Mouse (Mus musculus) limb, embryonic 13.5 days (tissue): ENCODE results near the gene Cenpu. TPM values are rescaled to one million over a fixed set of nuclear protein-coding genes. Genes with fewer than 3 reads are reported as not detected.
"Not testable (repeated sequence)": the region's sequence is repeated elsewhere in the genome, so short reads cannot be mapped to it uniquely, and the experiment has no call there.

ENCODE experiments used
- ATAC-seq: fragments of 200-750 bp; cut with Nextera tagmentation; 2 replicates; pipeline ENCODE4 v1.8.0; 2017; ENCODE audit warnings: low read depth, moderate number of reproducible peaks, moderate TSS enrichment; ENCODE audit not compliant: low FRiP score
- H3K27ac ChIP-seq: fragments of 300-500 bp; sonication (generic); 2 replicates; pipeline ENCODE4 v1.5.1; 2015; ENCODE audit warnings: inconsistent platforms, mild to moderate bottlenecking, moderate library complexity
- H3K27me3 ChIP-seq: fragments of 300-500 bp; sonication (generic); 2 replicates; pipeline ENCODE4 v1.6.1; 2015; ENCODE audit warnings: mild to moderate bottlenecking, inconsistent platforms
- H3K36me3 ChIP-seq: fragments of 300-500 bp; sonication (generic); 2 replicates; pipeline ENCODE4 v1.6.1; 2015; ENCODE audit warnings: inconsistent platforms, mild to moderate bottlenecking, moderate library complexity
- H3K4me1 ChIP-seq: fragments of 300-500 bp; sonication (generic); 2 replicates; pipeline ENCODE4 v1.6.1; 2015; ENCODE audit warnings: inconsistent platforms
- H3K4me2 ChIP-seq: fragments of 300-500 bp; sonication (generic); replicated peaks from 2 replicates; pipeline ENCODE4 v1.6.1; 2015; ENCODE audit warnings: inconsistent platforms, mild to moderate bottlenecking, moderate library complexity
- H3K4me3 ChIP-seq: fragments of 300-500 bp; sonication (generic); 2 replicates; pipeline ENCODE4 v1.5.1; 2015; ENCODE audit warnings: moderate library complexity, mild to moderate bottlenecking, inconsistent platforms
- H3K9ac ChIP-seq: fragments of 300-500 bp; sonication (generic); 2 replicates; pipeline ENCODE4 v1.6.1; 2015; ENCODE audit warnings: mild to moderate bottlenecking, inconsistent platforms
- H3K9me3 ChIP-seq: fragments of 300-500 bp; sonication (generic); 2 replicates; pipeline ENCODE4 v1.6.1; 2016; ENCODE audit warnings: inconsistent platforms
- WGBS: fragments of 180-500 bp; shearing (Covaris S2); methylation state at CpG from one replicate; pipeline ENCODE4 v1.1.7; 2015; 5-methylcytosine and 5-hydroxymethylcytosine counted together
- polyA plus RNA-seq: library from polyadenylated mRNA; unstranded; fragments of >200 nt; fragmentation: Nextera tagmentation; extraction: Ambion mirVana; gene quantifications from 2 replicates; pipeline ENCODE4 v1.2.1, GENCODE M21; 2015

Cenpu gene
- polyA plus RNA-seq, 1 experiment from 2014 or later: 16.8 TPM

DNA sequence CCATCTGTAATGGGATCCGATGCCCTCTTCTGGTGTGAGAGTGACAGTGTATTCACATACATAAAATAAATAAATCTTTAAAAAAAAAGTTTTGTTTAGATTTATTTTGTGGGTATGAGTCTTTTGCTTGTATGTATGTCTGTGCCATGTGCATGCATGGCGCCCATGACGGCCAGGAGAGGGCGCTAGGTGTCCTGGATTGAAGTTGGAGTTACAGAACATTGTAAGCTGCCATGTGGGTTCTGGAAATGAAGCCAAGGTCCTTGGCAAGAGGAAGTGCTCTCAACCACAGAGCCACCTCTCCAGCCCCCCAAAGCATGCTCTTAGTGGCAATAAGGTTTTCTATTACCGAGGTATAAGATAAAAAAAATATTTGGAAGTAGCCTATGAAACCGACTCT is 7.6 kb downstream of the Cenpu start:
- ATAC-seq: no peak
- no peaks in the 10 kb centered on the region for H3K9me3 ChIP-seq
- no peak overlapping the region for H3K9ac ChIP-seq
- no peak overlapping the region for H3K4me3 ChIP-seq
- H3K36me3 ChIP-seq: peaks cover 47% of the 10 kb centered on the region
- WGBS: 77% methylated on average over 6 of the region's 6 CpGs
- no peak overlapping the region for H3K4me2 ChIP-seq
- no peaks in the 10 kb centered on the region for H3K4me1 ChIP-seq
- no peak overlapping the region for H3K27ac ChIP-seq
- H3K27me3 ChIP-seq: no peaks in the 10 kb centered on the region

DNA sequence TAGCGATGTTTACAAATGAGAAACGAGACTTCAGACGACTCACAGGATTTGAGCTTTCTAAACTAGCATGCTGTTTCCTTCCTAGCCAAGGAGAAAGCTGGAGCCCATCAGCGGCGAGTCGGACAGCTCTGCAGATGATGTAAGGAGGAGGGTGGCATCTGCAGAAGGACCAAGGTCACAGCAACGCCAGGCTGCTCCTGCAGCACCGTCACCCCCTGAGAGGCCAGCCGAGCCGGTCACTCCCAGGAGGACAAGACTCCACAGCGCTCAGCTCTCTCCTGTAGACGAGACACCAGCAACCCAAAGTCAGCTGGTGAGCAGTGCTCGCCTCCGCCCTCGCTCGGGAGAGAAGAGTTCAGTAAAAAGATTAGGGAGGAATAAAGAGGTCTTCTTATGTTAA is 10.5 kb downstream of the Cenpu start:
- no peak overlapping the region for H3K27ac ChIP-seq
- H3K4me1 ChIP-seq: no peaks in the 10 kb centered on the region
- ATAC-seq: no peak
- no peaks in the 10 kb centered on the region for H3K9me3 ChIP-seq
- WGBS: 89% methylated on average over 16 of the region's 16 CpGs
- no peak overlapping the region for H3K4me2 ChIP-seq
- no peak overlapping the region for H3K9ac ChIP-seq
- H3K36me3 ChIP-seq: peaks cover 45% of the 10 kb centered on the region
- no peaks in the 10 kb centered on the region for H3K27me3 ChIP-seq
- no peak overlapping the region for H3K4me3 ChIP-seq

DNA sequence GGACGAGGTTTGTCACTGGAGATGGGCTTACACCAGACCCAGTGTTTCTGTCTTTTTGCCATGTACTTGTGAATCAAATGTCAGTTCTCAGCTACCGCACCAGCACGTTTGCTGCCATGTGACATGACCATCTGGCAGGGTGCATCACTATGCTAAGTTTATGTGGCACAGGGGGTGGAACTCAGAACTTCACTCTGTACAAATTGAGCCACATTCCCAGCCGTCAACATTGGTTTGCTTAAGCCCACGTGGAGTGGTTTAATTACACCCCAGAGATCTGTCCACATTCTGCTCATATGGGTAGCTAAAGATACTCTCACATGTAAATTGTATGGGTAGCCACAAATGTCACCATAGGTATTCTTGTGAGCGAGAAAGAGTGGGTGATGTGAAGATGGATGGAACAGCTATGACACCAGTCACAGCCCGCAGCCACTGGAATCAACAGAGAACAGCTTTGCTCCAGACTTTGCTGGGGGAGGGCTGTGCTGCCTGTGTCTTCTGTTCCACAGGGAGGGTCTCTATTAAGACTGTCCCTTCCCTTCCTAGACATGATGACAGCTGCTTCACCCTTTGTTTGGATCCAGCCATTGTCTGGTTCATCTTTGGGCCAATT is 15.2 kb downstream of the Cenpu start:
- ATAC-seq: no peak

DNA sequence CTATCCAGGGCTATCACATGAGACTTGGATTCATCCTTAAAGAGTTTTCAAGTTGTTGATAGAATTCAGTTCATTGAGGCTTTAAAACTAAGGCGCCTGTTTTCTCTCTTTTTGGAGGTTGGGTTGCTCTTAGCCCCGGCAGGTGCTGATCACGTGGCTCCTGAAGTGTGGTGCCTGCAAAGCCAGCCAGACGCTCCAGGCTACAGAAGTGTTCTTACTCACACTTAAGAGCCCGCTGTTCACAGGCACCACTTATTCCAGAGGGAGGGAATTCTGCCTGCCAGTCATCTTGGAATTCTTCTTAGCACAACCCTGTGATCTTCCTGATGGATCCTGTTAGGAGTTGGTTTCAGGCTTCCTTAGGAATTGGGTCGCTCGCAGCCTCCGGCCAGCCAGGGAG is 16.1 kb downstream of the Cenpu start:
- Histone ChIP-seq H3K27me3 (no peaks in the 10 kb centered on the region), H3K4me2 (no peak overlapping the region), H3K4me1 (no peaks in the 10 kb centered on the region), H3K36me3 (peaks cover 27% of the 10 kb centered on the region), H3K9me3 (no peaks in the 10 kb centered on the region), H3K4me3 (no peak overlapping the region), H3K27ac (no peak overlapping the region), H3K9ac (no peak overlapping the region)
- WGBS: 72% methylated on average over 8 of the region's 8 CpGs
- no peak for ATAC-seq

More for the DNA sequence above, 15.2 kb downstream of the Cenpu start:
- no peaks in the 10 kb centered on the region for H3K27me3 ChIP-seq
- no peak overlapping the region for H3K27ac ChIP-seq
- WGBS: 76% methylated on average over 7 of the region's 7 CpGs
- no peak overlapping the region for H3K9ac ChIP-seq
- no peak overlapping the region for H3K4me2 ChIP-seq
- H3K4me3 ChIP-seq: no peak overlapping the region
- peaks cover 32% of the 10 kb centered on the region for H3K36me3 ChIP-seq
- H3K4me1 ChIP-seq: no peaks in the 10 kb centered on the region
- no peaks in the 10 kb centered on the region for H3K9me3 ChIP-seq

DNA sequence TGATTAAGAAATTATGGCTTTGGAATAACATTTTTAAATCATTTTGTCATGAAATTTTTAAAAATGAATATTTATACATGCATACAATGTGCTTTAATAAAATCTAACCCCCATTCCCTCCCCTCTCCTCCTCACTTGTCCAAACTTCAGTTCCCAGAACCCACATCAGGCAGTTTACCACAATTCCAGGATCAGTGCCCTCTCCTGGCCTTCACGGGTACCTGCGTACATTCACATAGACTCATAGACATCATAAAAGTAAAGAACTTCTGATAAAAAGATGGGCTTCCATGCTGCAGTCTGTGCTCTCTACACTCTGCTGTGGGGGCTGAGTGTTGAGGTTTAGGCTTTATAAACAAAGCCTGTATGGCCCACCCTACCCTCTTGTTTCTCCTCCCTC is 17.1 kb downstream of the Cenpu start:
- H3K4me2 ChIP-seq: no peak overlapping the region
- H3K9ac ChIP-seq: no peak overlapping the region
- H3K9me3 ChIP-seq: no peaks in the 10 kb centered on the region
- H3K27me3 ChIP-seq: no peaks in the 10 kb centered on the region
- no peak for ATAC-seq
- WGBS: 81% methylated on average over 2 of the region's 2 CpGs
- H3K4me1 ChIP-seq: no peaks in the 10 kb centered on the region
- peaks cover 29% of the 10 kb centered on the region for H3K36me3 ChIP-seq
- H3K4me3 ChIP-seq: no peak overlapping the region
- no peak overlapping the region for H3K27ac ChIP-seq

DNA sequence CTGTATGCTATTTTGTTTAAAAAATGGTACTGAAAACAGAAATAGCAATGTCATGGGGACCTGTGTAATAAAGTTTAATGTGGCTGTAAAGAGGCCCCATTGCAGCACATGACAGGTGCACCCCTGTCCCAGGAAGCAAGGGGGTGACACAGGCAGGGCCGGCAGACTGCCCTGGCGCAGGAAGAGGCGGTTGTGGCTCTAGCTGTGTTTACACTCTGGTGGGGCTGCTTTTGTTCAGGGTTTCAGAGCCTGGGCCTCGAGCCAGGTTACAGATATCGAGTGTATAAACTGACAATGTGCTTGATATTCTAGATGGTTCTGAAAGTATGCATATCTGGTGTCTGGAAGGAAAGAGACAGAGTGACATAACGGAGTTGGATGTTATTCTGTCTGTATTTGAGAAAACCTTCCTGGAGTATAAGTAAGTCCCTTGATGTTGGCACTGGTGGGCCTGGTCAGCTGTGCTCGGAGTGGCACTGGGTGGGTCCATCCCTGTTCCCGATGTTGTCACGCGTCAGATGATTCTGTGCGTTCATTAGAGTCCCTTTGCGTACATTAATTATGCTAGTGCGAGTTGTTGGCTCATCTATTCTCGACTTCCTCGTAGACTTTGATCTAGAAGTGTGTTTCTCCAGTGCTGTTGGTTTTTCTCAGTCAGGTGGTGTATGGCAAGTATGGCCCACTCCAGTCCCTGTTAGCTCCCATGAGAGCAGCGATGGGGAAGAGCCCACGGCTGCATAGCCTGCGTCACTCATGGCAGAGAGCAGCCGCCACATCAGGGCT is 18.0 kb downstream of the Cenpu start:
- no peaks in the 10 kb centered on the region for H3K27me3 ChIP-seq
- 85% methylated on average over 19 of the region's 19 CpGs for WGBS
- H3K4me1 ChIP-seq: no peaks in the 10 kb centered on the region
- H3K9me3 ChIP-seq: no peaks in the 10 kb centered on the region
- ATAC-seq: no peak
- peaks cover 37% of the 10 kb centered on the region for H3K36me3 ChIP-seq
- H3K4me3 ChIP-seq: no peak overlapping the region
- H3K9ac ChIP-seq: no peak overlapping the region
- H3K4me2 ChIP-seq: no peak overlapping the region
- no peak overlapping the region for H3K27ac ChIP-seq

DNA sequence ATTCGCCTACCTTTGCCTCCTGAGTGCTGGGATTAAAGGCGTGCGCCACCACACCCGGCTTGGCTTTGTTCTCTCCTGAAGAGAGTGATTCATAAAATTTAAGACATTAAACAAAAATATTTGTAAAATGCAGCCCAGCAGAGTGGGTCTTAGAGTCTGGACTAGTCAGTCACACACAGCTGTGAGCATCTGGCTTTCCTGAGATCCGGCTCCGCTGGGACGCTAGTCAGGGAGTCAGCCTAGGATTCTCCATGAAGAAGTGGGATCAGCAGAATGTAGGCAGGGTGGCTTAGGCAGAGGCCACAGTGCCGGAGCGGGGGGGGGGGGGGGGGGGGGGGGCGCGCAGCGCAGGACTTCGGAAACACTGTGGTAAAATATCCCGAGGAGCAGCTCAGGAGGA is 18.8 kb downstream of the Cenpu start:
- WGBS: 92% methylated on average over 9 of the region's 14 CpGs
- H3K4me3 ChIP-seq: no peak overlapping the region
- no peak for ATAC-seq

DNA sequence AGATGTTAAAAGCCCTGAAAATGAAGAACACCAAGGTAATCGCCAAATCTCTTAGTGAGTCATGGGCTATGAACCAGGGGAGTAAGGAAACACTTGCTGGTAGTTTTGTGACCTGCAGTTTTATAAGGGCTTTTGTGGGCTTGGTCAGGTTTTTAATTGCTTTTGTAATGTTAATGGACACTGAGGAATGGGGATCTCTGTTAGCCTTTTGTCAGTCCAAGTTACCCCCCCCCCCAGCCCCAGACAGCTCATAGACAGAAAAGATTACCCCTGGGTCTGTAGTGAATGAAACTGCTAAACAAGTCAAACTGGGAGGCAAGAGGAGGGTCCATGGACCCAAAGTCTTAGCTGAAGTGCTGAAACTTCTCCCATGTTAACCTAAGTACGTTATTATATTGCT is 21.6 kb downstream of the Cenpu start:
- 72% methylated on average over 2 of the region's 2 CpGs for WGBS

More for the DNA sequence above, 18.8 kb downstream of the Cenpu start:
- Histone ChIP-seq H3K27me3 (no peaks in the 10 kb centered on the region), H3K36me3 (peaks cover 33% of the 10 kb centered on the region), H3K4me1 (no peaks in the 10 kb centered on the region), H3K9me3 (no peaks in the 10 kb centered on the region), H3K4me2 (no peak overlapping the region), H3K9ac (no peak overlapping the region), H3K27ac (no peak overlapping the region)

DNA sequence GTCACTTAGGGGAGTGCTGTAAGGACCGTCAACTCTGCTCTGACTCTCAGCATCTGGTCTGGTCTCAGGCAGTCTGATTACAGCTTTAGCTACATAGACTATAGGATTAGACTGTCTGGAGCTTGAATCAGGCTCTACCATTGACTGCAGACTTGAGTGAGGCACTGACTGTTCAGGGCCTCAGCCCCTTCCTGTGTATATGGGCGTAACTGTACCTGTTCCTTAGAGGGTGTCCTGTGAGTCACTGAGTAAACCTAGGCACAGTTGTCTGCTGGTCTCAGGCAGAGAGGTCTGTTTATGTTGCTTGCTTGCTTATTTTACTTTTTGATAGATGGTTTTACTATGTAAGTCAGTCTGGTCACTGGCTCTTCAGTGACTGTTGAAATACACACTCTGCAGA is 22.1 kb downstream of the Cenpu start:
- Histone ChIP-seq H3K4me2 (no peak overlapping the region), H3K9ac (no peak overlapping the region), H3K4me1 (no peaks in the 10 kb centered on the region), H3K36me3 (peaks cover 55% of the 10 kb centered on the region), H3K4me3 (no peak overlapping the region), H3K9me3 (no peaks in the 10 kb centered on the region), H3K27ac (no peak overlapping the region), H3K27me3 (no peaks in the 10 kb centered on the region)
- WGBS: 82% methylated on average over 2 of the region's 2 CpGs
- ATAC-seq: no peak

More for the DNA sequence above, 21.6 kb downstream of the Cenpu start:
- no peaks in the 10 kb centered on the region for H3K9me3 ChIP-seq
- no peak overlapping the region for H3K9ac ChIP-seq
- no peak for ATAC-seq
- no peaks in the 10 kb centered on the region for H3K4me1 ChIP-seq
- H3K4me3 ChIP-seq: no peak overlapping the region
- peaks cover 50% of the 10 kb centered on the region for H3K36me3 ChIP-seq
- H3K4me2 ChIP-seq: no peak overlapping the region
- no peaks in the 10 kb centered on the region for H3K27me3 ChIP-seq
- no peak overlapping the region for H3K27ac ChIP-seq

DNA sequence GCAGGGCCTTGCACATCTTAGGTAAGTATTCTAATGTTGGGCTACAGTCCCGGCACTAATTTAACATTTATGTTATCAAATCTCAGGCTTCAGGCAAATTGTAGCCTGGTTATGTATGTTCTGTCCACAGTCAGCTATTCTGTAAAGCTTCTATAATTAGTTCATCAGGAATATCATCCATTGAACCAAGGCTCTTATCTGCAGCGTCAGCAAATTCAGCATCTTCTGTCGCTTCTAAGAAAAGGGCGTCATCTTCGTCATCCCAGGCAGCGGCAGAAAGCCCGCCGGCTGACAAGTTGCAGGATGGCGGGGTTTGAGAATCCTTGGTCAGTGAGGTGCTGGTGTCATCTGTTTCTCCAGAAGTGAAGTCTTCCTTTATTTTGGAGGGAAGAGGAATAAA is 27.0 kb downstream of the Cenpu start:
- 94% methylated on average over 9 of the region's 9 CpGs for WGBS
- Histone ChIP-seq H3K9me3 (no peaks in the 10 kb centered on the region), H3K4me3 (no peak overlapping the region), H3K4me2 (no peak overlapping the region), H3K9ac (no peak overlapping the region), H3K27ac (no peak overlapping the region), H3K27me3 (no peaks in the 10 kb centered on the region), H3K4me1 (no peaks in the 10 kb centered on the region), H3K36me3 (peaks cover 73% of the 10 kb centered on the region)
- ATAC-seq: no peak

DNA sequence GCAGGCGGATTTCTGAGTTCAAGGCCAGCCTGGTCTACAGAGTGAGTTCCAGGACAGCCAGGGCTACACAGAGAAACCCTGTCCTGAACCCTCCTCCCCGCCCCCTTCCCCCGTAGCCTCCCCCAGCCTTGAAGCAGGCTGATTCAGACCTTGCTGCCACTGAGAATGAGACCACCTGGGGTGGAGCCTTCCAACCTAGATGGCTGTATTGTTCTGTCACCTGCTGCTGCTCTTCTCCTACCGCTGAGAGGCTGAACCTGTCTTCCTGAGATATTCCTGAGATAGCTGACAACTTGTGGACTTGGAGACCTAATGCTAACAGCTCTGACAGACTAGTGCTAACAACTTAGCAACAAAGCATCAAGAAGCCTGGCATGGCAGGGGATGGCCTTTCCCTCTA is 32.5 kb downstream of the Cenpu start:
- not testable (repeated sequence) for H3K9me3 ChIP-seq, H3K4me3 ChIP-seq, H3K27me3 ChIP-seq, ATAC-seq, H3K9ac ChIP-seq, H3K4me2 ChIP-seq, H3K27ac ChIP-seq, H3K4me1 ChIP-seq
- peaks cover 32% of the 10 kb centered on the region for H3K36me3 ChIP-seq
- WGBS: 46% methylated on average over 4 of the region's 4 CpGs

DNA sequence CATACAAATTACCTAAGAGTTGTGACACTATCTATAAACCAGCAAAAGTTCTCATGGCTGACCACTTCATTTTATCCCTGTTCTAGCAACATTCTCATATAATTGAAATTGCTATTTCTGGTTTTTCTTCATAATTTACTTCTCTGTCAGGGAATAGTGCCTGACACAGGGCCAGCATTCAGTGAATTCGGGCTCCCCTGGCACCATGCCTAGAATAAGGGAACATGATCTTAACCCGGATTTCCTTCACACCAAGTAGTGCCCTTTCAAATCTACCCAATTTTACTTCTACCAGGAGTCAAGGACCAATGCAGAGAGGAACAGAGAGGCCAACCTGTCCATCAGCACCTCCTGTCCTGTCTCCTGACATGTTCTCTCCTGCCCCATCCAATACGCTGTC is 33.7 kb downstream of the Cenpu start:
- H3K4me2 ChIP-seq: no peak overlapping the region
- no peaks in the 10 kb centered on the region for H3K27me3 ChIP-seq
- H3K36me3 ChIP-seq: peaks cover 22% of the 10 kb centered on the region
- H3K4me3 ChIP-seq: no peak overlapping the region
- 0 out of 2 replicates have a peak, but pooled peaks cover 3% of the 10 kb centered on the region for H3K4me1 ChIP-seq
- WGBS: 74% methylated on average over 3 of the region's 3 CpGs
- H3K9ac ChIP-seq: no peak overlapping the region
- H3K9me3 ChIP-seq: no peaks in the 10 kb centered on the region
- ATAC-seq: no peak
- H3K27ac ChIP-seq: no peak overlapping the region

DNA sequence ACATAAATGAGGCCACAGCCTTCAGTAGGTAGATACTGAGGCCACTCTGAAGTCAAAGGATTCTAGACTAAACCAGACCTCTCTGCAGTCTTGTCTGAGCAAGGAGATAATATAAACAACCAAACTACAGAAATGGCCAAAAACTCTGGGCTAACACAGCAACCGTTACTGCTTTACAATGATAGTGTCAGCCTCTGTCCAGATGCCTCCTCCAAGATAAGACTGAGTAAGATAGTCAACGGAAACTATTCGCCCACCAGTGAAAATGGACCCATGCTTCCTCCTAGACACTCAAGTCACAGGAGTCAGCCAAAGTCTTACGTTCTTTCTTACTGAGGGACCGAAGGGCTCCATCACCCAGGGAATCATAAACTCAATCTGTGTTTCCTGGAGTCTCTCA is 36.1 kb downstream of the Cenpu start:
- H3K27ac ChIP-seq: no peak overlapping the region
- ATAC-seq: no peak
- H3K27me3 ChIP-seq: no peaks in the 10 kb centered on the region
- H3K4me1 ChIP-seq: 0 out of 2 replicates have a peak, but pooled peaks cover 3% of the 10 kb centered on the region
- peaks cover 1% of the 10 kb centered on the region; the same call in 1 of the 2 replicates for H3K36me3 ChIP-seq
- H3K9ac ChIP-seq: no peak overlapping the region
- WGBS: 84% methylated on average over 5 of the region's 5 CpGs
- no peak overlapping the region for H3K4me2 ChIP-seq
- no peak overlapping the region for H3K4me3 ChIP-seq
- H3K9me3 ChIP-seq: no peaks in the 10 kb centered on the region
